Mouse (Mus musculus): ENCODE data around the gene Ksr1. TPM values are rescaled to one million over a fixed set of nuclear protein-coding genes. Genes with fewer than 3 reads are reported as not detected.
A peak's percentile ranks its signal among the peaks of the same experiment; 100 is the strongest.

Gene Ksr1
- total and polyA plus RNA-seq, 3 experiments, result 22.5 to 73.1 (median 61.2) TPM

GRCm38 (mm10) chr11:79133961-79134360, 12.2 kb downstream of the Ksr1 start (continued):
- no peak for TF ChIP-seq GABPA (IDR thresholded peaks at IDR 0.05; ENCODE audit: insufficient replicate concordance, low read depth, low read length)

- Histone ChIP-seq H3K9me3 (replicated peaks; ENCODE audit: low read length) (peaks cover 14% of the 10 kb centered on the region), H3K79me2 (replicated peaks; ENCODE audit: control insufficient read depth, extremely low read depth, insufficient read depth, poor library complexity, severe bottlenecking) (peaks cover 86% of the 10 kb centered on the region), H3K36me3 (replicated peaks in 1 of 2; ENCODE audit: control insufficient read depth in 1 of 2, insufficient read depth in 1 of 2, low read length in 1 of 2) (peaks cover 5 to 44% of the 10 kb centered on the region in 2 experiments), H3K4me1 (ENCODE audit: control insufficient read depth in 1 of 2, insufficient read depth in 2 of 2) (peaks cover 51 to 84% of the 10 kb centered on the region in 2 experiments), H3K27ac (ENCODE audit: insufficient read depth, low read depth) (peak overlapping the region; percentile 99), H3K27me3 (replicated peaks) (no peaks in the 10 kb centered on the region), H3K4me2 (ENCODE audit: insufficient read depth, low read depth, poor library complexity, severe bottlenecking) (peak overlapping the region; percentile 17; the same call in 1 of the 2 replicates), H3K4me3 (replicated peaks in 1 of 3; ENCODE audit: low read depth in 2 of 3, low read length in 2 of 3, poor library complexity in 1 of 3) (no peak overlapping the region), H3K9ac (ENCODE audit: insufficient read depth, low read depth) (peak overlapping the region; percentile 17)
- no peak for DNase-seq (ENCODE audit: extremely low read depth)
- dilution Hi-C loops (cut with MboI; ENCODE audit: extremely low pct_ligation_motif_present, extremely low pct_unique_long_range_greater_than_20kb, low sequenced_read_pairs) (no loop called here), in situ Hi-C loops (cut with MboI; ENCODE audit: low pct_ligation_motif_present, low pct_unique_long_range_greater_than_20kb, low sequenced_read_pairs) (no loop called here)
- TF ChIP-seq E2F4 (IDR thresholded peaks at IDR 0.05; ENCODE audit: insufficient replicate concordance, low read depth, low read length) (no peak), IRF4 (IDR thresholded peaks at IDR 0.05; ENCODE audit: low read depth, low read length) (no peak; the same call in 1 of the 2 replicates), MAZ (IDR thresholded peaks at IDR 0.05; ENCODE audit: low read depth, low read length) (no peak), SMC3 (IDR thresholded peaks at IDR 0.05; ENCODE audit: low read depth, low read length) (no peak), GABPA (IDR thresholded peaks at IDR 0.05; ENCODE audit: insufficient replicate concordance, low read depth, low read length) (no peak), ETS1 (conservative IDR thresholded peaks at IDR 0.05; ENCODE audit: low read depth, low read length) (0 out of 2 replicates have a peak, but pooled peaks have one; percentile 40), MAX (IDR thresholded peaks at IDR 0.05; ENCODE audit: low read length) (peak; percentile 79), POLR2AphosphoS2 (IDR thresholded peaks at IDR 0.05; ENCODE audit: low read depth, low read length) (no peak), USF1 (IDR thresholded peaks at IDR 0.05; ENCODE audit: low read depth, low read length) (peak; percentile 33; the same call in 1 of the 2 replicates), JUN (IDR thresholded peaks at IDR 0.05; ENCODE audit: insufficient read depth, low read depth, low read length) (no peak), NELFE (IDR thresholded peaks at IDR 0.05; ENCODE audit: low read depth, low read length) (no peak), UBTF (IDR thresholded peaks at IDR 0.05; ENCODE audit: low read depth, low read length) (no peak), BHLHE40 (IDR thresholded peaks at IDR 0.05; ENCODE audit: low read depth, low read length) (peak; percentile 97), PAX5 (IDR thresholded peaks at IDR 0.05; ENCODE audit: low read length) (no peak), HCFC1 (IDR thresholded peaks at IDR 0.05; ENCODE audit: low read depth, low read length) (no peak), MXI1 (IDR thresholded peaks at IDR 0.05; ENCODE audit: low read depth, low read length) (no peak), SIN3A (IDR thresholded peaks at IDR 0.05; ENCODE audit: low read length) (no peak), USF2 (conservative IDR thresholded peaks at IDR 0.05; ENCODE audit: low read depth, low read length) (no peak), MAFK (IDR thresholded peaks at IDR 0.05; ENCODE audit: insufficient replicate concordance, low read length) (no peak), ELF1 (IDR thresholded peaks at IDR 0.05; ENCODE audit: low read depth, low read length) (no peak), MYC (IDR thresholded peaks at IDR 0.05; ENCODE audit: low read depth, low read length) (peak; percentile 88), POLR2A (IDR thresholded peaks at IDR 0.05; ENCODE audit: low read depth, low read length) (no peak), TBP (conservative IDR thresholded peaks at IDR 0.05; ENCODE audit: low read depth, low read length) (no peak)
Measured at GRCm38 (mm10) chr11:79133051-79133450, 13.2 kb downstream of the Ksr1 start.
